Mouse (Mus musculus): ENCODE measurements around the gene Agtr1b. TPM values are rescaled to one million over a fixed set of nuclear protein-coding genes. Genes with fewer than 3 reads are reported as not detected.

The Agtr1b gene
- polyA plus RNA-seq, 1 experiment from 2014 or later, result not detected

DNA sequence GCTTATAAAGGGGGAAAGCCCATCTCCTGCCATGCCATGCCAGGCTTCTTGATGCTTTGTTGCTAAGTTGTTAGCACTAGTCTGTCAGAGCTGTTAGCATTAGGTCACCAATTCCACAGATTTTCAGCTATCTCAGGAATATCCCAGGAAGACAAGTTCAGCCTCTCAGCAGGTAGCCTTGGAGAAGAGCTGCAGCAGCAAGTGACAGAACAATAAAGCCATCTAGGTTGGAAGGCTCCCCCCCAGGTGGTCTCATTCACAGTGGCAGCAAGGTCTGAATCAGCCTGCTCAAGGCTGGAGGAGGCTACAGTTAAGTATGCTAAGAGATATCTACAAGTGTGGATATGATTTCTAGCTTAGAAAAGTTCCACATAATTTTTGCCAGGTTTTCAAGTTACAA is 75.6 kb downstream of the Agtr1b start:
- Histone ChIP-seq H3K4me2 (no peak overlapping the region), H3K4me3 (no peak overlapping the region), H3K9ac (no peak overlapping the region), H3K27ac (no peak overlapping the region), H3K9me3 (no peaks in the 10 kb centered on the region), H3K36me3 (no peaks in the 10 kb centered on the region), H3K4me1 (no peaks in the 10 kb centered on the region), H3K27me3 (no peaks in the 10 kb centered on the region)
- ATAC-seq (ENCODE audit: insufficient number of reproducible peaks, insufficient read depth, low FRiP score, low TSS enrichment, low read depth), result no peak

DNA sequence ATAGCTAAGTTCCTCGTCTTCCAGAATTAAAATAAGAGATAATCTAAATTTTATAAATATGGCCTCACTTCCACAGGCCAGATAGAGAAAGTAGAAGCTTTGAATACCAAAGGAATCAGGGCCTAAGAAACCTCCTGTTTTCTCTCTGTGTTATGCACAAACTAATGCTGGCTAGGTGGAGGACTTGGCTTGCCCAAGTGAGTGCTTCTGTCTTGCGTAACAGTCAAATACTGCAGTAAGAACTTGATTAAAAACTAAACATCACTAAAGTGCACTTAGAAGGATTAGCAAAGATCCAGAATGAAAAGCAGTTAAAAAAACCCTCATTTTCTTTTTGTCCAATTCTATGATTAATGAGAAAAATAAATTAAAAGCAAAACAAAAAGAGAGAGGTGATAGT is 78.2 kb downstream of the Agtr1b start:
- Histone ChIP-seq H3K4me2 (no peak overlapping the region), H3K27ac (no peak overlapping the region), H3K9me3 (no peaks in the 10 kb centered on the region), H3K4me3 (no peak overlapping the region), H3K36me3 (no peaks in the 10 kb centered on the region), H3K9ac (no peak overlapping the region), H3K27me3 (no peaks in the 10 kb centered on the region), H3K4me1 (no peaks in the 10 kb centered on the region)
- 91% methylated on average over 2 of the region's 2 CpGs for WGBS
- ATAC-seq (ENCODE audit: insufficient number of reproducible peaks, insufficient read depth, low FRiP score, low TSS enrichment, low read depth), result no peak

DNA sequence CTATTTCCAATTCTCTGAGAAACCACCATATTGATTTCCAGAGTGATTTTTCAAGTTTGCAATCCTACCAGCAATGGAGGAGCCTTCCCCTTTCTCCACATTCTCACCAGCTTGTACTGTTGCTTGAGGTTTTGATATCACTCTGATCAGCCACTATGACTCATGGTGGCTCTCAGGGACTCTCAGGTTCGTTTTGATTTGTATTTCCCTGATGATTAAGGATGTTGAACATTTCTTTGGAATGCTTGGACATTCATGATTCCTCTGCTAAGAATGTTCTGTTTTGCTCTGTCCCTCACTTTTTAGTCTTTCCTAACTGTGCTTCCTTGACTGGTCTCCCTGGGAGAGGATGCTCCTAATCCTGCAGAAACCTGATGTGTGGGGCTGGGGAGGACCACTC is 85.2 kb downstream of the Agtr1b start:
- WGBS, result 63% methylated on average over 1 of the region's 1 CpGs
- Histone ChIP-seq H3K4me2 (no peak overlapping the region), H3K4me3 (no peak overlapping the region), H3K27ac (no peak overlapping the region), H3K36me3 (no peaks in the 10 kb centered on the region), H3K9me3 (no peaks in the 10 kb centered on the region), H3K9ac (no peak overlapping the region), H3K27me3 (no peaks in the 10 kb centered on the region), H3K4me1 (no peaks in the 10 kb centered on the region)
- ATAC-seq (ENCODE audit: insufficient number of reproducible peaks, insufficient read depth, low FRiP score, low TSS enrichment, low read depth), result no peak

DNA sequence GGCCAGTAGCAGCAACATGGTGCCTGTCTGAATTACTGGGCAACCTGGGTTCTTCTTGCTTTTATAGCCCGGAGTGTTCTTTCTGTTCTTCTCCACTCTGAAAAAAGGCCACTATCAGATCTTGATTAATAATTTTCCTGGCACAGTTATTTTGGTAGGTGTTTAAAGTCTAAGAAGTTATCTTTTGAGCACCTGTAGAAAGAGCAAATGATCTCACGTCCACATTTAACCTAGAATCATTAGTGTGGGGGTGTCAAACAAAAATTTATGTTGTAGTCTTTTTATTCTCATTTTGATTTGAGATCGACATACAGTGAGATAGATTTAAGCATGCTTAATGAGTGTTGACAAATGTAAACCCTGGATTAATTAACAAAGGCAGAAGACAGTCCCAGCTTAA is 91.3 kb downstream of the Agtr1b start, which contains the start of gene Cpb1:
Gene Cpb1 (minus strand): TSS at position 101 of the 400 bp plus-strand sequence.
- 89% methylated on average over 3 of the region's 3 CpGs for WGBS

More for the DNA sequence above, 91.3 kb downstream of the Agtr1b start, which contains the start of gene Cpb1:
- H3K9me3 ChIP-seq, result no peaks in the 10 kb centered on the region
- H3K4me2 ChIP-seq, result no peak within 1 kb of the TSS
- H3K4me1 ChIP-seq, result no peaks in the 10 kb centered on the region
- H3K27me3 ChIP-seq, result no peaks in the 10 kb centered on the region
- H3K4me3 ChIP-seq, result no peak within 1 kb of the TSS
- H3K9ac ChIP-seq, result no peak within 1 kb of the TSS
- H3K27ac ChIP-seq, result no peak within 1 kb of the TSS
- H3K36me3 ChIP-seq, result no peaks in the 10 kb centered on the region
- no peak for ATAC-seq (ENCODE audit: insufficient number of reproducible peaks, insufficient read depth, low FRiP score, low TSS enrichment, low read depth)

Other genes starting within 250 kb of the Agtr1b start
- gene Gyg, start 211.9 kb downstream of the Agtr1b start, polyA plus RNA-seq (2015; fragmentation: Nextera tagmentation; extraction: Ambion mirVana), result 36.4 and 36.5 TPM in 2 replicates
- 19.4 and 26.4 TPM in 2 replicates for gene Cpa3, start 125.0 kb downstream of the Agtr1b start, polyA plus RNA-seq (2015; fragmentation: Nextera tagmentation; extraction: Ambion mirVana)
- not detected in 2 replicates for gene Cpb1, start 91.4 kb downstream of the Agtr1b start, polyA plus RNA-seq (2015; fragmentation: Nextera tagmentation; extraction: Ambion mirVana)

All from embryonic facial prominence, embryonic 13.5 days (tissue).